Mouse (Mus musculus) adrenal gland, adult 2 months (tissue): Measurements from ENCODE around the gene Fgfr1op2. TPM values are rescaled to one million over a fixed set of nuclear protein-coding genes. Genes with fewer than 3 reads are reported as not detected.
A peak's percentile ranks its signal among the peaks of the same experiment; 100 is the strongest.

Experiments used
- DNase-seq: peaks from one replicate; pipeline ENCODE4 v3.0.0; 2021
- polyA plus RNA-seq: library from polyadenylated mRNA; depleted of rRNA; stranded (reverse); fragments of >200 nt; gene quantifications from 2 replicates; pipeline ENCODE4 v1.2.3, GENCODE M21; 2012
- total RNA-seq, 2 experiments: library from RNA; stranded (reverse); gene quantifications; 2 replicates each; pipeline ENCODE4 v1.2.3; 2021

The Fgfr1op2 gene
- total and polyA plus RNA-seq, 3 experiments = 108 to 172 (median 137) TPM

DNA sequence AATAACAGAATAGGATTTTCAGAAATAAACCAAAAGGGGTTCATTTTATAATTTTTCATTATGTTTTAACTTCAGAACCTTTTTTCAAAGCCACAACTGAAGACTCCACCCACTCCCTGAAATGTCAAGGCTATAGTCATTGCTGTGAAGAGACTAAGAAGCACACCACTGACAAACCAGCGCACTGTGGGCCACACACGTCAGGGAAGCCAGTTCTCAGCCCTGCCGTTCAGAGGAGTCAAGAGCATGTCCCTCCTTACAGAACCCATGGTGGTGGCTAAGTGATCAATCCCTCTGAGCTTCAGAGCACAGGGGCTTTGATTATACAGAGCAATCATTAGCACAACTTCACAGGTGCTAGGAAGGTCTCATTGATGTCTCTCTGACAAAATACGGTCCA lies 25.6 kb downstream of the Fgfr1op2 start:
- peak; percentile 75 for DNase-seq

DNA sequence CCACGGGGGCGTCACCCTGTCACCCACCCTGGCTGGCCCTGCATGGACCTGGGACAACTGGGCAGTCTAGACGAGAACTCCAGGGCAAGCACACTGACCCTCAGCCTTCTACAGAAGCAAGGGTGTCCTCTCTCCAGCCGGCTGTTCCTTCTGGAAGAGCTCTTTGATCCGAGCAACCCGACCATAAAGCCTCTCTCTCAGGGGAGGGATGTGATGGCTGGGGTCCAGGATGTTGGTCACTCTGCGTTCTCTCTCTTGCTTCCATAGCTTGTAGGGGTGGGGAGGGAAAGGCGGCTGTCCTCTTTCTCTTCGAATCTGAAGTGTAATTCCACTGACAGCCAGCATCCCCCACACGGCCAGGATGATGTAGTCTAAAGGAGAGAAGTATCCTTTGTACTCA lies 26.6 kb downstream of the Fgfr1op2 start:
- peak; percentile 22 for DNase-seq

DNA sequence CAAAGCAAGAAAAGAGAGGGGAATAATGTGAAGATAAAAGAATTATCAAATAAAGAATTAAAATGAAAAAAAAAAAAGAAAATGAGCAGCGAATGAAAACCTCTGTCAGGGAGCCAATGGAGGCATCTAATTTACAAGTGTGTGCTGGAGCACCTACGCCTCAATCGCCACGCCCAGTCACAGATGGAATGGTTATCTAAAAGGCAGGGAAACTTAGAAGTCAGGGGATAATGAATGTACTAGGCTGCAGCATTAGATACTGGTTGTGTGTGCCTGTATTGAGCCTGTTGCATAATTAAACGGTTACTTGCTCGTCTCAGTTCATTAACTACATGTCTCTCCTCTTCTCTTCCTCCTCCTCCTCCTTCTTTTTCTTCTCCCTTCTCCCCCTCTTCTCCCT lies 34.4 kb downstream of the Fgfr1op2 start:
- no peak for DNase-seq

- DNase-seq = no peak
Observed at GRCm38 (mm10) chr6:146611897-146612296, 34.9 kb downstream of the Fgfr1op2 start.

GRCm38 (mm10) chr6:146612736-146613135 lies 35.7 kb downstream of the Fgfr1op2 start:
- DNase-seq = no peak

DNA sequence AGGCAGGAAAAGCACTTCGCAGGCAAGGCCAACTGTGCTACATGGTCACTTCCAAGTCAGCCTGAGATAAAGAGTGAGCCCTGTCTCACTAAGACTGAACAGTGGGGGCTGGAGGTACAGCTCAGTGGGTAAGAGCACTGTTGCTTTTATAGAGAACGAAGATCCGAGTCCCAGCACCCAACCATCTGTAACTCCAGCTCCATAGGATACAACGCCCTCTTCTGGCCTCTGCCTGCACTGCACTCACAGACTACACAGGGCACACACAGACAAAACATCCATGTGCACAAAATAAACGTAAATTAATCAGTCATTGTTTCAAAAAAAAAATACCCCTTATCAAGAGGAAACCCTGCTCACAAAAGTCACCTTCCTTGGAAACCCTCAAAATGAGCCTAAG lies 36.9 kb downstream of the Fgfr1op2 start:
- DNase-seq = no peak

DNA sequence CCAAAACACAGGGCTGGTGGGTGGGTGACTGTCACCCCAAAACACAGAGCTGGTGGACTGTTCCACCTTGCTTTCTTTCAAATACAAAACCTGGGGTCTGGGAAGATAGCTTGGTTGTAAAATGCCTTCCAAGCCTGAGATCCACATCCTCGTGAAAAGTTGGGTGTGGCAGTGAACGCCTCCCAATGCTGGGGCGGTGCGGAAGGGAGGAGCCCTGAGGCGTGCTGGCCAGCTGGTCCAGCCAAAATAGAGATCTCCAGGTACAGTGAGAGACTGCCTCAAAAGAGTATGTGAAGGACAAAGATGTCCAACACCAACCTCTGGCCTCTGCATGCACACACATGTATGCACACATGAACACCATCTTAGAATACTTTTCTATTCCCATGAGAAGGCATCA lies 37.5 kb downstream of the Fgfr1op2 start:
- no peak for DNase-seq

DNA sequence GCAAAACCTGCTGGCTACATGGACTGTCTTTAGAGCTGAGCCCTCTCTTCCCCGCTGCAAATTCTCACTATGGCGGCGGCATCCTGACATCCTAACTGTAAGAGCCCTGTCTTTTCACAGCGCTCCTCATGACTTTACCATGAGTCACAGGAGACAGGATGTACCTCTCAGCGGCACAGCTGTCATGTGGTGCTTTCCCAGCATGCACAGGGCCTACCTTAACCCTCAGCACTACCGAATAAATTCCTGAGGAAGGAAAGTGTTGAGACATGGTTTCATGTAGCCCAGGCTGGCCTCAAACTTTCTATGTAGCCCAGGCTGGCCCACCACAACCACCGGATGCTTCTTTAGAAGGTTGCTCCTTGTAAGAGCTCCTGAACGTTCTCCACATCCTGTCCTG lies 38.9 kb downstream of the Fgfr1op2 start:
- no peak for DNase-seq

- no peak for DNase-seq
Observed at GRCm38 (mm10) chr6:146616670-146617069, 39.7 kb downstream of the Fgfr1op2 start.

GRCm38 (mm10) chr6:146628123-146628522 lies 51.1 kb downstream of the Fgfr1op2 start:
- DNase-seq = no peak

DNA sequence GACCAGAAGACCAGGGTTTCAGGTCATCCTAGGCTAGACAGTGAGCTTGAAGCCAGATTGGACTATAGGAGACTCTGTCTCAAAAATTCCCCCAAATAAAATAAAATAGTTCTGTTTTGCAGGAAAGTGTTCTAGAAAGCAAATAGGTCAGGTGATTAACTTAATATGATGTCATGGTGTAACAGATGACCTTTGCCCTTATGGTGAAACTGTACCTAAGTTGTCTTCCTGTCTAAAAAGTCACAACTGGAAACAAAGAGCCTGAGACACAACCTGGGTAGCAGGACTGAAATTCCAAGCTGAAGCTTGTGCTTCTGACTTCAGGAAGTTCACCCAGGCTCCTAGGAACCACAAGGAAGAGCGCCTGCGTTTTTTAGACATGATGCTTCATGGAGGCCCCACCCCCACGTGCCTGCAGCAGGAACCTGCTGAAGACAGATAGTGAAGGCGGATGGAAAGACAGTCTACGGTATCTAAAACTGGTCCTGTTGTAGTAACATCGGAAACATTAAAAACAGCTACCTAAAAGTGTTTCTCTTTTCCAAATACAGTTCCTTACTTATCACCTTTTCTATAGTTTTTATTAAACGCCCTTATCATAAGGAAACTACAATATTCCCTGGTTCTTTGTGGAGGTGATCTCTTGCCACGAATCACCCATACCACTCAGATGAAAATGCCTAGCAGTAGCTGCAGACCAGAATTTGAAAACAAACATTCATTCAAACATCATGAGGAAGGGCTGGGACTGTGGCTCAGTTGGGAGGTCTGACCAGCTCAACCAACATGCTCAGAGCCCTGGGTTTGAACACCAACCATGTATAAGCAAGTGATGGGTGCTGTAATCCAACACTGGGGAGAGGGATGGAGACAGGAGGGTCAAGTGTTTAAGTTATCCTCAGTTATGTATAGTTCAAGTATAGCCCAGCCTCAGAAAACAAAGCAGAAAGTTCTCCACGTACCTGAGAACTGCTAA lies 53.1 kb downstream of the Fgfr1op2 start:
- DNase-seq = no peak

- peak; percentile 86 for DNase-seq
Observed at GRCm38 (mm10) chr6:146630961-146631360, 54.0 kb downstream of the Fgfr1op2 start.

- no peak for DNase-seq
Observed at GRCm38 (mm10) chr6:146631847-146632246, 54.8 kb downstream of the Fgfr1op2 start.

- no peak for DNase-seq
Observed at GRCm38 (mm10) chr6:146632403-146632802, 55.4 kb downstream of the Fgfr1op2 start.

GRCm38 (mm10) chr6:146633097-146633496 lies 56.1 kb downstream of the Fgfr1op2 start:
- peak; percentile 28 for DNase-seq

- peak; percentile 38 for DNase-seq
Observed at GRCm38 (mm10) chr6:146633629-146634014, 56.6 kb downstream of the Fgfr1op2 start.

DNA sequence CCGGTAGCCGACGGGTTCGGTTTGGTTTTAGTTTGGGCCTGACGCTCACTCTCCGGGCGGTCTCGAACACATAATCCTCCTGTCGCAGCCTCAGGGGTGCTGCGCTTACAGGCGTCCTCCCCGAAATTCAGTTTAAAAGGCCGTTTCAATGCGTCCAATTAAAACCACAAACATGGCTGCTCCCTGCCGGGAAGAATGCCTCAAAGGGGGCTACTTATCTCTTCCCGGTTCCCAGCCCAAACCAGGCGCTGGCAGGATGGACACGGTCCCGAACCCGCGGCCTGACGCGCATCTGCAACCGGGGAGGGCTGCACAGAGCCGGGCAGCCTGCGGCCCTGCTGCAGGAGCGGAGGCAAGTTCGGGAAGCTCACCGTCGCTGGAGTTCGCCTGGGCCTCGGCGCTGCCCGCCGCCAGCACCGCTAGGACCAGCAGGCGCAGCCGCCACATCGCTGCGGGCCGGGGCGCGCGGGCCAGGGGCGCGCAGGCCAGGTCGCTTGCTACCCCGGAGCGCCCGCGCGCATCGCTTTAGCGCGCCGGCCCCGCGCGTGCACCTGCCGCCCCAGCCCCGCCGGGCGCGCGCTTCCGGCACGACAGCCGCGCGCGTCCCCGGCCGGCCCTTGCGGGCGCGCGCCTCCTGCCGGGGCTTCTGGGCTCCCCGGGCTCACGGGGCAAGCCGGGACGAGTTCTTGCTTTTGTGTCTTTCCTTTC lies 57.2 kb downstream of the Fgfr1op2 start:
- peak; percentile 90 for DNase-seq

GRCm38 (mm10) chr6:146634759-146635606 lies 58.0 kb downstream of the Fgfr1op2 start:
- no peak for DNase-seq

GRCm38 (mm10) chr6:146636482-146636881 lies 59.5 kb downstream of the Fgfr1op2 start:
- no peak for DNase-seq

DNA sequence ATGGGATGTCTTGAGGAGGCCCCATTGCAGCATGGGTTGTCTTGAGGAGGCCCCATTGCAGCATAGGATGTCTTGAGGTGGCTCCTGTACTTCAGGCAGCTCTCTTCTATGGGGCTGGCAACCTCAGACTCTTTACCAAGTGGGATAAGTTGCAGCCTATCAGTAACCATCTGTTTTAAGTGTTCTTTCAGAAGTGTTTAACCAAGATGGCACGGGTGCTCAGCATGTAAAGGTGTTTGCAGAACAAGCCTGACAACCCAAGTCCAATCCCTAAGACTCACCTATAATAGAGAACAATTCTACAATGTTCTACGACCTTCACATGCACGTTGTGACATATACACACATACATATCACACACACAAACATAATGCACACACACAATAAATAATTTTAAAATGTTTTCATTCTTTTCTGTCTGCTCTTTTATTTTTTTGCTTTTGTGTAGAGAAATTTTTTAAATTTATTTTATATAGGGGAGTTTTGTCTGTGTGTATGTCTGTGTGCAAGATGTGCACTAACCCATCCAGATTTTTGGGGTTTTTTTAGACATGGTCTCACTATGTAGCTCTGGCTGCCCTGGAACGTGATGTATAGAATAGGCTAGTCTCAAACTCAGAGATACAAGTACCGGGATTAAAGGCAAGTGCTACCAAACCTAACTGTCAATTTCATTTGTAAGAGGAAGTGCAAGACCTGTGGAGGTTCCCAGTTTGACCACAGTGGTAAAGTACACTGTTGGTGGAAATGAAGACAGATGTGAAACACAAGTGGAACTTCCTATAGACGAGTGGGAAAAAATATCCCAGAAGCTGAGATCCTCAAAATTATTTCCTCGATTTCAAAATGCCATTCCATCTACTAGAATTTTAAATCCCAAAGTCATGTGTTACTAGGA lies 63.3 kb downstream of the Fgfr1op2 start:
- DNase-seq = no peak

DNA sequence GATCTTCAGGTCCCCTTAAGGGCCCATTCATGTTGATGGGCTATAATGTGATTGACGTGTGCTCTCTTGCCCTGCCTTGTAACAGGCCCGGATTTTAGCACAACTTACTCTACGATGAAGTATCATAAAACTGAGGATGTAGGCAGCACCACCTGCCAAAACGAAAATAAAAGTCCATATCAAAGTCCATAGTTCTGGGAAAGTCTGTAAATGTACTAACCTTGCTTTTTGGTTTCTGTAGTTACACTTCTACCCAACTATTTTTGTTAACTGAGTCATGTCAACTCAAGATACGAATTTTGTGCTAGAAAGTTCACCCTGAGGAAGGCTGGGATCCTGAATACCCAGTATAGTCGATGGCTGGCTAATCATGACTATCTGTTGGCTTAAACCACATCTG lies 64.0 kb downstream of the Fgfr1op2 start:
- no peak for DNase-seq
